Mouse (Mus musculus) urinary bladder, postnatal 25 days (tissue): ENCODE measurements at regions not wholly inside any gene's neighbourhood (a gene's known extent, or its start where the extent isn't known, plus 50 kb on each side); places are given as distances from the start of the nearest gene placed in this dataset.

Source experiments
- DNase-seq: peaks from one replicate; pipeline ENCODE4 v3.0.0; 2022; ENCODE audit warnings: low spot score

GRCm38 (mm10) chr10:84310653-84311052, 129.7 kb downstream of the Nuak1 start:
- DNase-seq, result no peak

DNA sequence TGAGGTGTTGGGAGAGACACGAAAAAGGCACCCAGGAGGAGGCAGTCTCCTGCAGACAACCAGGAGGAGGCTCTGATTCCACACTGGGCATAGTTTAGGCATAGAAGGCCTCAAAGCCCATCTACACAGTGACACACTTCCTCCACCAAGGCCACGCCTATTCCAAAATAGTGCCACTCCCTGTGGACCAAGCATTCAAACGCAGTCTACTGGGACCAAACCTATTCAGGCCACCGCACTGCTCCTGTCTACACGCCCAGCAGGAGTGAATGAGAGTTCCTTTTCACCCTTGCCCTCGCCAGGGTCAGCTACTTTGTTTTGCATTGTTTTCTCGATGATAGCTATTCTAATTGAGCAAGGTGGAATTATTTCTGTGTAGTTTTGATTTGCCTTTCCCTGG, 127.7 kb downstream of the Nuak1 start:
- DNase-seq, result no peak

- no peak for DNase-seq
These were observed 123.5 kb downstream of the Nuak1 start for GRCm38 (mm10) chr10:84316857-84317256.

DNA sequence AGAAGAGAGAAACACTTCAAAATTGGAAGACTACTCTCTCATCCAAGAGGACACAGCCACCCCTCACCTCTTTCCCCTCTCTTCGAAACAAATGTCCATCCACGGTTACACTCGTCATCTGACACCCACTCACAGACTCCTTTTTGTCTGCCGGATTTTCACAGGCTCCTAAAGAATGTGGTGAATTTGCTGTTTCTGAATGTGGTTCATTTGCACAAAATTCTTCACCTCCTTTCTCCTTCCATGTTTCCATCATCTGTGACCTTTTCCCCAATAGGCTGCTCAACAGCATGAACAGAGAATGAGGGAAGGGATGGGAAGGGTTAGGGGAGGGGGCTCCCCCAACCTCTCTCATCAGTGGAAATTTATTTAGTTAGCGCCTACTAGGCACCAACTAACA, 122.4 kb downstream of the Nuak1 start:
- no peak for DNase-seq
